In genomic region chr2:170707672-170708071, GRCm38 (mm10) we compare ENCODE assay signal across 21 mouse cellular contexts. TPM values are rescaled to one million over a fixed set of nuclear protein-coding genes. Genes with fewer than 3 reads are reported as not detected.
DNase-seq lines count a peak whose midpoint lies in the region; ATAC-seq and TF ChIP-seq lines count a peak whose summit lies in the region.
"Had no signal": no experiment of that assay in that cellular context is flagged by ENCODE, and none has a peak within 500 bp of the region (broad histone marks: within the 10 kb centered on the region; RNA-seq: fewer than 3 reads in every experiment).

No protein-coding gene starts in this region.

- no peaks in the 10 kb centered on the region for H3K9me3 ChIP-seq in kidney, postnatal 0 days (replicated peaks; ENCODE audit: low read length)
- no peaks in the 10 kb centered on the region for H3K9me3 ChIP-seq in midbrain, postnatal 0 days (ENCODE audit: low read length)
- no peaks in the 10 kb centered on the region for H3K9me3 ChIP-seq in midbrain, embryonic 15.5 days
- H3K9me3 ChIP-seq: embryonic facial prominence, embryonic 15.5 days; forebrain, embryonic 12.5 days; limb, embryonic 10.5 days; midbrain, embryonic 12.5 days had no signal

- no peak overlapping the region for H3K9ac ChIP-seq in kidney, postnatal 0 days (ENCODE audit: low read depth, low read length)
- H3K9ac ChIP-seq in midbrain, postnatal 0 days (replicated peaks; ENCODE audit: low read length, poor library complexity, severe bottlenecking) = no peak overlapping the region
- no peak overlapping the region for H3K9ac ChIP-seq in midbrain, embryonic 15.5 days
- H3K9ac ChIP-seq: embryonic facial prominence, embryonic 15.5 days; forebrain, embryonic 12.5 days; heart, embryonic 13.5 days; liver, embryonic 14.5 days; midbrain, embryonic 12.5 days had no signal

- TF ChIP-seq CTCF in kidney, postnatal 0 days (IDR thresholded peaks at IDR 0.05; ENCODE audit: low read depth) = peak; percentile 48; the same call in 1 of the 2 replicates
- TF ChIP-seq CTCF in midbrain, postnatal 0 days (IDR thresholded peaks at IDR 0.05) = peak; percentile 49

- H3K27me3 ChIP-seq in kidney, postnatal 0 days (ENCODE audit: insufficient read depth, low read length) = no peaks in the 10 kb centered on the region
- no peaks in the 10 kb centered on the region for H3K27me3 ChIP-seq in midbrain, postnatal 0 days (ENCODE audit: insufficient read depth, low read length)
- H3K27me3 ChIP-seq in midbrain, embryonic 15.5 days (replicated peaks) = no peaks in the 10 kb centered on the region
- H3K27me3 ChIP-seq: embryonic facial prominence, embryonic 15.5 days; forebrain, embryonic 12.5 days; heart, embryonic 13.5 days; midbrain, embryonic 12.5 days had no signal

- no peak for DNase-seq in kidney, postnatal 0 days (ENCODE audit: low spot score)
- no peak for DNase-seq in kidney, postnatal 10 days
- DNase-seq in midbrain, postnatal 0 days (ENCODE audit: low spot score) = no peak
- peak; percentile 67 for DNase-seq in ZHBTc4 (ENCODE audit: low read depth, low spot score)
- DNase-seq in urinary bladder, postnatal 10 days (ENCODE audit: low spot score) = no peak
- no peak for DNase-seq in left cerebral cortex, adult 8-10 months (ENCODE audit: low spot score in 2 of 2)
- DNase-seq: adrenal gland, postnatal 36 days; cerebellum, adult 8-10 months; heart, postnatal 36 days; kidney, adult 8-10 months; layer of hippocampus, postnatal 36 days; lung, postnatal 14 days; right cerebral cortex, adult 18-20 months had no signal

- H3K4me3 ChIP-seq in kidney, postnatal 0 days (replicated peaks; ENCODE audit: low read depth, low read length) = no peak overlapping the region
- H3K4me3 ChIP-seq in midbrain, postnatal 0 days (ENCODE audit: low read depth, low read length) = no peak overlapping the region
- H3K4me3 ChIP-seq in midbrain, embryonic 15.5 days = no peak overlapping the region
- H3K4me3 ChIP-seq: embryonic facial prominence, embryonic 15.5 days; forebrain, embryonic 12.5 days; heart, embryonic 13.5 days; limb, embryonic 10.5 days; midbrain, embryonic 12.5 days had no signal

- no peaks in the 10 kb centered on the region for H3K4me1 ChIP-seq in kidney, postnatal 0 days (replicated peaks; ENCODE audit: insufficient read depth, low read length)
- H3K4me1 ChIP-seq in midbrain, postnatal 0 days (ENCODE audit: insufficient read depth, low read length) = no peaks in the 10 kb centered on the region
- no peaks in the 10 kb centered on the region for H3K4me1 ChIP-seq in midbrain, embryonic 15.5 days
- H3K4me1 ChIP-seq: embryonic facial prominence, embryonic 15.5 days; forebrain, embryonic 12.5 days; heart, embryonic 13.5 days; limb, embryonic 10.5 days had no signal

- H3K27ac ChIP-seq in kidney, postnatal 0 days = no peak overlapping the region
- H3K27ac ChIP-seq in midbrain, postnatal 0 days (ENCODE audit: low read depth, low read length) = no peak overlapping the region
- no peak overlapping the region for H3K27ac ChIP-seq in midbrain, embryonic 15.5 days
- H3K27ac ChIP-seq: embryonic facial prominence, embryonic 15.5 days; forebrain, embryonic 12.5 days; heart, embryonic 13.5 days; limb, embryonic 10.5 days; liver, embryonic 14.5 days; midbrain, embryonic 12.5 days had no signal

- WGBS in kidney, postnatal 0 days = 91% methylated on average over 3 of the region's 3 CpGs
- 86% methylated on average over 3 of the region's 3 CpGs for WGBS in midbrain, postnatal 0 days
- 88% methylated on average over 3 of the region's 3 CpGs for WGBS in midbrain, embryonic 15.5 days

- H3K4me2 ChIP-seq in kidney, postnatal 0 days (ENCODE audit: low read length) = no peak overlapping the region
- H3K4me2 ChIP-seq in midbrain, postnatal 0 days (ENCODE audit: low read depth, low read length, poor library complexity, severe bottlenecking) = no peak overlapping the region
- H3K4me2 ChIP-seq in midbrain, embryonic 15.5 days = no peak overlapping the region
- H3K4me2 ChIP-seq: embryonic facial prominence, embryonic 15.5 days; forebrain, embryonic 12.5 days; heart, embryonic 13.5 days; midbrain, embryonic 12.5 days had no signal

- H3K36me3 ChIP-seq in kidney, postnatal 0 days (ENCODE audit: insufficient read depth, low read length) = no peaks in the 10 kb centered on the region
- no peaks in the 10 kb centered on the region for H3K36me3 ChIP-seq in midbrain, postnatal 0 days (ENCODE audit: insufficient read depth, low read length)
- no peaks in the 10 kb centered on the region for H3K36me3 ChIP-seq in midbrain, embryonic 15.5 days (replicated peaks)
- H3K36me3 ChIP-seq: embryonic facial prominence, embryonic 15.5 days; forebrain, embryonic 12.5 days; heart, embryonic 13.5 days; limb, embryonic 10.5 days; midbrain, embryonic 12.5 days had no signal

- no peak for ATAC-seq in kidney, postnatal 0 days (replicated peaks; ENCODE audit: low FRiP score, low read depth)
- no peak for ATAC-seq in midbrain, postnatal 0 days (ENCODE audit: low FRiP score)
- no peak for ATAC-seq in midbrain, embryonic 15.5 days (replicated peaks)
- ATAC-seq: hindbrain, embryonic 16.5 days had no signal

RNA-seq across cellular contexts. Expression of gene Dok5, which starts 23.9 kb away (rescaled TPM):
- 0.45 and 0.66 TPM in 2 replicates for polyA plus RNA-seq in kidney, postnatal 0 days (2015; fragmentation: Nextera tagmentation; extraction: Ambion mirVana)
- total RNA-seq in midbrain, postnatal 0 days (2014; rRNA removed) = 27.0 and 29.3 TPM in 2 replicates
- polyA plus RNA-seq in midbrain, postnatal 0 days (2015; fragmentation: Nextera tagmentation; extraction: Ambion mirVana) = 35.2 and 36.9 TPM in 2 replicates
- 52.9 and 55.1 TPM in 2 replicates for polyA plus RNA-seq in midbrain, embryonic 15.5 days (2015; fragmentation: Nextera tagmentation; extraction: Ambion mirVana)
- 10 to 100 TPM; 26.9 to 29.5 (median 27.9) TPM for total RNA-seq in left cerebral cortex, adult 8-10 months (2022)

Comparison
In these comparisons a context has a peak if more than half of its experiments do, and no peak if none do; other contexts are left out.
1. RNA of gene Dok5, which starts 23.9 kb away (polyA plus RNA-seq): 52.9 to 55.1 TPM in midbrain, embryonic 15.5 days and 35.2 to 36.9 TPM in midbrain, postnatal 0 days; 0.45 to 0.66 TPM in kidney, postnatal 0 days; every median in the first group is over 10 times any median in the second.